11 mouse cellular contexts compared by ENCODE assay signal in the genomic region with DNA sequence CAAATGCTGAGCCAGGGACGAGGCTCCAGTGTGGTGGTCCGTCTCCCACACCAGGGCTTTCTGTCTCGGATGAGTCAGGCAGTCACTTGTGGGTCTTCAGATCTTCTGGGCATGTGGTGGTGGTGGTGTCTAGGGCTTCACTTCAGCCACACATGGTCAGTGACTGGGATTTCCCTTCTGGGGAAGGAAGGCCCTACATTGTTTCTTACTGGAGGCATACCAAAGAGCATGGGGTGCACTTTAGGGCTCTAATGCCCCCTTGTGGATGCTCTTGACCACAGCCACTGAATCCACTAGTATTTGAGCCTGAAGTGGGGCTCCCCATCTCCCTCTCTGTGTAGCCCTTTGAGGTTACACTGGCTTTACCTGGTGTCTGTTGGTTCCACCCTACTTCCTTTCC. TPM values are rescaled to one million over a fixed set of nuclear protein-coding genes. Genes with fewer than 3 reads are reported as not detected.
A peak's percentile ranks its signal among the peaks of the same experiment; 100 is the strongest.
DNase-seq lines count a peak whose midpoint lies in the region; ATAC-seq and TF ChIP-seq lines count a peak whose summit lies in the region.
"Had no signal": no experiment of that assay in that cellular context is flagged by ENCODE, and none has a peak within 500 bp of the region (broad histone marks: within the 10 kb centered on the region; RNA-seq: fewer than 3 reads in every experiment).

No protein-coding gene starts in this region.

- intact Hi-C loops in left cerebral cortex, adult 2 months (cut with DNase I), result loop anchor here (2.0 to 5.0 kb wide), 4 partner anchors 76 to 486 kb away; no protein-coding TSS in a partner anchor

- ATAC-seq in Patski, result peak; percentile 44
- ATAC-seq in liver, postnatal 0 days, result no peak

- in situ Hi-C loops in Patski (cut with MboI; ENCODE audit: low pct_unique_long_range_greater_than_20kb), result loop anchor here (5.0 kb wide), 1 partner anchor 258 kb away; no protein-coding TSS in a partner anchor

- no peak overlapping the region for H3K4me2 ChIP-seq in liver, postnatal 0 days (ENCODE audit: low read depth, low read length)
- H3K4me2 ChIP-seq: embryonic facial prominence, embryonic 13.5 days; limb, embryonic 13.5 days; stomach, embryonic 15.5 days had no signal

- H3K9ac ChIP-seq in liver, postnatal 0 days (replicated peaks), result no peak overlapping the region
- H3K9ac ChIP-seq: embryonic facial prominence, embryonic 13.5 days; limb, embryonic 13.5 days; stomach, embryonic 15.5 days had no signal

- 82% methylated on average over 3 of the region's 3 CpGs for WGBS in heart, embryonic 10.5 days
- WGBS in liver, postnatal 0 days (ENCODE audit: insufficient replicate concordance), result 73% methylated on average over 3 of the region's 3 CpGs

- H3K4me1 ChIP-seq in heart, embryonic 10.5 days, result peaks cover 16% of the 10 kb centered on the region
- H3K4me1 ChIP-seq in liver, postnatal 0 days (ENCODE audit: insufficient read depth), result peaks cover 4% of the 10 kb centered on the region; the same call in 1 of the 2 replicates

- no peak overlapping the region for H3K27ac ChIP-seq in left cerebral cortex, adult 2 months
- 0 out of 2 replicates have a peak overlapping the region, but pooled peaks have one; percentile 23 for H3K27ac ChIP-seq in heart, embryonic 10.5 days
- H3K27ac ChIP-seq in liver, postnatal 0 days (ENCODE audit: low read depth), result no peak overlapping the region
- H3K27ac ChIP-seq: embryonic facial prominence, embryonic 13.5 days; limb, embryonic 13.5 days; stomach, embryonic 15.5 days had no signal

- TF ChIP-seq EP300 in liver, postnatal 0 days (IDR thresholded peaks at IDR 0.05; ENCODE audit: low read depth), result no peak

- CTCF ChIA-PET in Patski (lab: Charles Lee), result interaction anchor here (0.7 to 1.4 kb wide), 2 partner anchors 13 to 21 kb away, joined by 3 read pairs; no protein-coding TSS in a partner anchor

- no peaks in the 10 kb centered on the region for H3K27me3 ChIP-seq in Patski
- H3K27me3 ChIP-seq in heart, embryonic 10.5 days (ENCODE audit: insufficient read depth, poor library complexity, severe bottlenecking), result no peaks in the 10 kb centered on the region
- no peaks in the 10 kb centered on the region for H3K27me3 ChIP-seq in liver, postnatal 0 days (ENCODE audit: insufficient read depth, low read length)
- H3K27me3 ChIP-seq: embryonic facial prominence, embryonic 13.5 days; limb, embryonic 13.5 days; stomach, embryonic 15.5 days had no signal

- H3K4me3 ChIP-seq in left cerebral cortex, adult 2 months, result no peak overlapping the region
- H3K4me3 ChIP-seq in heart, embryonic 10.5 days, result no peak overlapping the region
- H3K4me3 ChIP-seq in liver, postnatal 0 days (ENCODE audit: low read depth, low read length), result no peak overlapping the region
- H3K4me3 ChIP-seq: embryonic facial prominence, embryonic 13.5 days; limb, embryonic 13.5 days; stomach, embryonic 15.5 days had no signal

- POLR2A ChIA-PET in Patski (lab: Charles Lee), result interaction anchor here (0.6 kb wide), 1 partner anchor 316 kb away, joined by 3 read pairs; no protein-coding TSS in a partner anchor

- no peaks in the 10 kb centered on the region for H3K9me3 ChIP-seq in heart, embryonic 10.5 days
- no peaks in the 10 kb centered on the region for H3K9me3 ChIP-seq in liver, postnatal 0 days (ENCODE audit: low read length)
- H3K9me3 ChIP-seq: embryonic facial prominence, embryonic 13.5 days; limb, embryonic 13.5 days; stomach, embryonic 15.5 days had no signal

- peak; percentile 72 for TF ChIP-seq CTCF in left cerebral cortex, adult 2 months (IDR thresholded peaks at IDR 0.05)
- TF ChIP-seq CTCF in Patski (IDR thresholded peaks at IDR 0.05), result peak; percentile 75
- TF ChIP-seq CTCF in liver, postnatal 0 days (IDR thresholded peaks at IDR 0.05; ENCODE audit: low read depth), result peak; percentile 78

- peak; percentile 40 to 53 for DNase-seq in left cerebral cortex, adult 2 months (ENCODE audit: extremely low spot score in 1 of 2, low spot score in 2 of 2)
- no peak for DNase-seq in left cerebral cortex, adult 8-10 months (ENCODE audit: low spot score in 2 of 2)
- DNase-seq in Patski (ENCODE audit: low read depth, low spot score), result no peak
- peak; percentile 79 for DNase-seq in cerebellum, adult 9-10 months
- DNase-seq in heart, embryonic 10.5 days (ENCODE audit: low spot score), result no peak
- DNase-seq in liver, postnatal 0 days, result peak; percentile 51
- peak; percentile 46 to 56 for DNase-seq in thymus, postnatal 36 days
- DNase-seq in MN1 (ENCODE audit: low spot score), result no peak

- H3K36me3 ChIP-seq in heart, embryonic 10.5 days, result peaks cover 2% of the 10 kb centered on the region; the same call in 1 of the 2 replicates
- H3K36me3 ChIP-seq in liver, postnatal 0 days (replicated peaks; ENCODE audit: insufficient read depth, low read length), result no peaks in the 10 kb centered on the region
- H3K36me3 ChIP-seq: embryonic facial prominence, embryonic 13.5 days; limb, embryonic 13.5 days; stomach, embryonic 15.5 days had no signal

RNA-seq across cellular contexts. Expression of gene Gm11985, which starts 47.9 kb away (rescaled TPM):
- not detected for total RNA-seq in left cerebral cortex, adult 2 months (2021)
- total RNA-seq in left cerebral cortex, adult 8-10 months (2022), result not detected
- not detected for polyA plus RNA-seq in Patski (2021)
- 0.21 TPM in 1 of 2 replicates, not detected in the other for polyA plus RNA-seq in heart, embryonic 10.5 days (2016; fragmentation: Nextera tagmentation; extraction: Ambion mirVana)
- 0.11 TPM in 2 replicates for polyA plus RNA-seq in liver, postnatal 0 days (2015; fragmentation: Nextera tagmentation; extraction: Ambion mirVana)
- polyA plus RNA-seq: embryonic facial prominence, embryonic 13.5 days; stomach, embryonic 15.5 days had no signal

RNA-seq across cellular contexts. Expression of gene Igfbp1, which starts 57.1 kb away (rescaled TPM):
- total RNA-seq in left cerebral cortex, adult 2 months (2021), result not detected
- total RNA-seq in left cerebral cortex, adult 8-10 months (2022), result not detected
- polyA plus RNA-seq in Patski (2021), result 0.08 TPM
- 0.15 and 4.3 TPM in 2 replicates for polyA plus RNA-seq in heart, embryonic 10.5 days (2016; fragmentation: Nextera tagmentation; extraction: Ambion mirVana)
- polyA plus RNA-seq in liver, postnatal 0 days (2015; fragmentation: Nextera tagmentation; extraction: Ambion mirVana), result 1,301 and 1,767 TPM in 2 replicates

Comparison
In these comparisons a context has a peak if more than half of its experiments do, and no peak if none do; other contexts are left out.
1. DNase-seq: peak in left cerebral cortex, adult 2 months (2 of 2), cerebellum, adult 9-10 months (single experiment), liver, postnatal 0 days (single experiment) and thymus, postnatal 36 days (2 of 2); none in left cerebral cortex, adult 8-10 months (0 of 2), Patski (single experiment), heart, embryonic 10.5 days (single experiment) and MN1 (single experiment).
2. RNA of gene Igfbp1, which starts 57.1 kb away (polyA plus RNA-seq): 1,301 to 1,767 TPM in liver, postnatal 0 days; 0.15 to 4.3 TPM in heart, embryonic 10.5 days and 0.08 TPM in Patski (single experiment); every median in the first group is over 100 times any median in the second.
3. Peak in every context shown above with its lines, with median percentiles within 50 percentile points of each other: CTCF ChIP-seq.